Mouse (Mus musculus) stomach, embryonic 14.5 days (tissue): Measurements from ENCODE around the gene Apoc2. TPM values are rescaled to one million over a fixed set of nuclear protein-coding genes. Genes with fewer than 3 reads are reported as not detected.
A peak's percentile ranks its signal among the peaks of the same experiment; 100 is the strongest.

ENCODE experiments used
- ATAC-seq: fragments of 200-750 bp; cut with Nextera tagmentation; 2 replicates; pipeline ENCODE4 v1.8.0; 2017; ENCODE audit warnings: low read depth, moderate TSS enrichment; ENCODE audit not compliant: insufficient number of reproducible peaks, insufficient read depth, low FRiP score
- H3K27ac ChIP-seq: fragments of 300-500 bp; sonication (generic); 2 replicates; pipeline ENCODE4 v1.5.1; 2014; ENCODE audit warnings: mild to moderate bottlenecking, low read length, moderate library complexity, mixed read lengths
- H3K27me3 ChIP-seq: fragments of 300-500 bp; sonication (generic); 2 replicates; pipeline ENCODE4 v1.6.1; 2014; ENCODE audit warnings: low read length, control low read depth, mixed read lengths; ENCODE audit not compliant: control insufficient read depth, insufficient read depth
- H3K36me3 ChIP-seq: fragments of 300-500 bp; sonication (generic); 2 replicates; pipeline ENCODE4 v1.6.1; 2014; ENCODE audit warnings: mild to moderate bottlenecking, control low read depth, low read length, moderate library complexity, mixed read lengths; ENCODE audit not compliant: control insufficient read depth, insufficient read depth
- H3K4me1 ChIP-seq: fragments of 300-500 bp; sonication (generic); 2 replicates; pipeline ENCODE4 v1.6.1; 2014; ENCODE audit warnings: low read length, control low read depth, mixed read lengths; ENCODE audit not compliant: control insufficient read depth, insufficient read depth
- H3K4me2 ChIP-seq: fragments of 300-500 bp; sonication (generic); replicated peaks from 2 replicates; pipeline ENCODE4 v1.6.1; 2014; ENCODE audit warnings: low read depth, low read length, control low read depth
- H3K4me3 ChIP-seq: fragments of 300-500 bp; sonication (generic); 2 replicates; pipeline ENCODE4 v1.5.1; 2014; ENCODE audit warnings: low read depth, low read length, control low read depth
- H3K9ac ChIP-seq: fragments of 300-500 bp; sonication (generic); replicated peaks from 2 replicates; pipeline ENCODE4 v1.6.1; 2014; ENCODE audit warnings: low read depth, mild to moderate bottlenecking, control low read depth, low read length, moderate library complexity, mixed read lengths
- H3K9me3 ChIP-seq: fragments of 300-500 bp; sonication (generic); 2 replicates; pipeline ENCODE4 v1.6.1; 2016; ENCODE audit warnings: low read depth, low read length, control low read depth; ENCODE audit not compliant: control insufficient read depth
- WGBS: fragments of 180-500 bp; shearing (Covaris S2); extraction: QIAGEN DNeasy Blood & Tissue Kit; methylation state at CpG from one replicate; pipeline ENCODE4 v1.1.7; 2014; 5-methylcytosine and 5-hydroxymethylcytosine counted together
- polyA plus RNA-seq: library from polyadenylated mRNA; unstranded; fragments of >200 nt; fragmentation: Nextera tagmentation; extraction: Ambion mirVana; gene quantifications from 2 replicates; pipeline ENCODE4 v1.2.1, GENCODE M21; 2014

Gene Apoc2
- polyA plus RNA-seq, 1 experiment from 2014 or later = 1.9 TPM

GRCm38 (mm10) chr7:19716055-19716682, 38.4 kb upstream of the Apoc2 start:
- H3K9ac ChIP-seq = no peak overlapping the region
- H3K9me3 ChIP-seq = peaks cover 7% of the 10 kb centered on the region
- H3K36me3 ChIP-seq = peaks cover 40% of the 10 kb centered on the region
- ATAC-seq = no peak
- peak overlapping the region; percentile 27 for H3K4me3 ChIP-seq
- no peaks in the 10 kb centered on the region for H3K27me3 ChIP-seq
- WGBS = 9% methylated on average over 18 of the region's 18 CpGs
- peak overlapping the region; percentile 77 for H3K27ac ChIP-seq
- peak overlapping the region; percentile 64 for H3K4me2 ChIP-seq
- H3K4me1 ChIP-seq = peaks cover 14% of the 10 kb centered on the region

GRCm38 (mm10) chr7:19715239-19716054, 37.7 kb upstream of the Apoc2 start, which contains the start of gene Tomm40:
Gene Tomm40 (minus strand): TSS chr7:19715438.
- ATAC-seq = peak; percentile 98
- Histone ChIP-seq H3K36me3 (peaks cover 43% of the 10 kb centered on the region), H3K4me1 (peaks cover 14% of the 10 kb centered on the region), H3K9me3 (no peaks in the 10 kb centered on the region), H3K4me2 (peak within 1 kb of the TSS; percentile 89), H3K4me3 (peak within 1 kb of the TSS; percentile 99), H3K9ac (peak within 1 kb of the TSS; percentile 94), H3K27ac (peak within 1 kb of the TSS; percentile 77), H3K27me3 (no peaks in the 10 kb centered on the region)
- WGBS = under 1% methylated on average over 58 of the region's 59 CpGs

- Histone ChIP-seq H3K27me3 (no peaks in the 10 kb centered on the region), H3K27ac (peak overlapping the region; percentile 75), H3K4me2 (peak overlapping the region; percentile 89), H3K9ac (peak overlapping the region; percentile 94), H3K36me3 (peaks cover 47% of the 10 kb centered on the region), H3K4me1 (peaks cover 14% of the 10 kb centered on the region), H3K4me3 (peak overlapping the region; percentile 99), H3K9me3 (no peaks in the 10 kb centered on the region)
- no peak for ATAC-seq
- under 1% methylated on average over 39 of the region's 39 CpGs for WGBS
Measured at GRCm38 (mm10) chr7:19714836-19715235, 37.1 kb upstream of the Apoc2 start.

GRCm38 (mm10) chr7:19713598-19713997, 35.9 kb upstream of the Apoc2 start:
- H3K27me3 ChIP-seq = no peaks in the 10 kb centered on the region
- H3K27ac ChIP-seq = no peak overlapping the region
- H3K36me3 ChIP-seq = peaks cover 50% of the 10 kb centered on the region
- H3K4me3 ChIP-seq = no peak overlapping the region
- H3K9me3 ChIP-seq = no peaks in the 10 kb centered on the region
- H3K9ac ChIP-seq = no peak overlapping the region
- no peak for ATAC-seq
- peaks cover 14% of the 10 kb centered on the region for H3K4me1 ChIP-seq
- no peak overlapping the region for H3K4me2 ChIP-seq
- WGBS = 88% methylated on average over 9 of the region's 9 CpGs

- H3K27me3 ChIP-seq = no peaks in the 10 kb centered on the region
- no peak overlapping the region for H3K4me3 ChIP-seq
- no peak overlapping the region for H3K9ac ChIP-seq
- no peaks in the 10 kb centered on the region for H3K9me3 ChIP-seq
- WGBS = 41% methylated on average over 4 of the region's 4 CpGs
- peaks cover 48% of the 10 kb centered on the region for H3K36me3 ChIP-seq
- H3K4me2 ChIP-seq = no peak overlapping the region
- no peak overlapping the region for H3K27ac ChIP-seq
- ATAC-seq = no peak
- H3K4me1 ChIP-seq = peaks cover 14% of the 10 kb centered on the region
Measured at GRCm38 (mm10) chr7:19713196-19713595, 35.5 kb upstream of the Apoc2 start.

GRCm38 (mm10) chr7:19712414-19712813, 34.7 kb upstream of the Apoc2 start:
- WGBS = 72% methylated on average over 4 of the region's 4 CpGs
- H3K27me3 ChIP-seq = no peaks in the 10 kb centered on the region

DNA sequence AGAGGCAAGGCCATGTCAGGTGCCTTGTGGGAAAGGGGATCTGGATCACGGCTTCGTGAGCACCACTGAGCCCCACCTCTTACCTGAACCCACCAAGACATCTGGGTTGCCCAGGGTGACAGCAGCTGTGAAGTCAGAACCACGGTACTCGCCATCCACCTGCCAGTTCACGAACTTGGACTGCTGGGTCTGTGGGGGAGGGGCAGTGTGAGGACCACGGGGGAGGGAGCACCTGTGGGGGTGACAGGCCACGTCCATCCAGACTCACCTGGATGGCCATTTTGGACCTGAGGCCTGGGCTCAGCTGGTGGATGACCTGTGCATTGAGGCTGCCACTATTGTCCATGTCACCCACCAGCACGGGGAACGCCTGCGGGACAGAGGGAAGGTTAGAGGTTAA, 32.9 kb upstream of the Apoc2 start:
- no peak for ATAC-seq
- no peaks in the 10 kb centered on the region for H3K27me3 ChIP-seq
- H3K27ac ChIP-seq = no peak overlapping the region
- no peak overlapping the region for H3K9ac ChIP-seq
- H3K9me3 ChIP-seq = no peaks in the 10 kb centered on the region
- H3K4me3 ChIP-seq = no peak overlapping the region
- peaks cover 48% of the 10 kb centered on the region for H3K36me3 ChIP-seq
- H3K4me1 ChIP-seq = peaks cover 8% of the 10 kb centered on the region; the same call in 1 of the 2 replicates
- 93% methylated on average over 10 of the region's 10 CpGs for WGBS
- H3K4me2 ChIP-seq = no peak overlapping the region

More at GRCm38 (mm10) chr7:19712414-19712813, 34.7 kb upstream of the Apoc2 start:
- no peaks in the 10 kb centered on the region for H3K9me3 ChIP-seq
- no peak overlapping the region for H3K4me3 ChIP-seq
- H3K9ac ChIP-seq = no peak overlapping the region
- ATAC-seq = no peak
- no peak overlapping the region for H3K27ac ChIP-seq
- H3K4me1 ChIP-seq = peaks cover 14% of the 10 kb centered on the region
- no peak overlapping the region for H3K4me2 ChIP-seq
- H3K36me3 ChIP-seq = peaks cover 49% of the 10 kb centered on the region

DNA sequence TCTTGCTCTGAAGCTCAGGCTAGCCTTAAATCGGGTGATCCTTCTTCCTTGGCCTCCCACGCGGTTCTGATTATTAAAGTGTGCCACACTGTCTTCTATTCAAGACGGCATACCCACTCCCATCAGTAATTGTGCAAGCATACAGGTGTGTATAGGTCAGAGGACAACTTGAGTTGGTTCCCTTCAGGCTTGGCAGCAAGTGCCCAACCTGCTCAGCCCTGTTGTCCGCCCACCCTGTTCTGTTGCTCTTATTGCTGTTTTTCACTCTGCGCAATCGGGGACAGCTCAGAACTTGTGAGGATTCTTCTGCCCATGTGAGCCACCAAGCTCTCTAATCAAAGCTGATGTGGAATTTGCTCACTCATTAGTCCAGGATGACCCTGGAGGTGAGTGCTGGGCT, 27.5 kb upstream of the Apoc2 start:
- no peak overlapping the region for H3K4me2 ChIP-seq
- H3K27me3 ChIP-seq = no peaks in the 10 kb centered on the region
- no peak overlapping the region for H3K9ac ChIP-seq
- ATAC-seq = no peak
- no peak overlapping the region for H3K27ac ChIP-seq
- H3K9me3 ChIP-seq = no peaks in the 10 kb centered on the region
- peaks cover 6% of the 10 kb centered on the region for H3K4me1 ChIP-seq
- WGBS = 93% methylated on average over 7 of the region's 7 CpGs
- H3K36me3 ChIP-seq = peaks cover 26% of the 10 kb centered on the region
- H3K4me3 ChIP-seq = no peak overlapping the region
